Mouse (Mus musculus) olfactory bulb, adult 2 months (tissue): ENCODE measurements at regions not wholly inside any gene's neighbourhood (a gene's known extent, or its start where the extent isn't known, plus 50 kb on each side); places are given as distances from the start of the nearest gene placed in this dataset.

Experiments
- CTCF ChIP-seq: fragments of 200-500 bp; IDR thresholded peaks from 2 replicates; pipeline ENCODE4 v1.5.1; 2012; ENCODE audit warnings: low read depth, mild to moderate bottlenecking, low read length, moderate library complexity; ENCODE audit not compliant: insufficient read depth
- POLR2A ChIP-seq: fragments of 200-500 bp; IDR thresholded peaks from 2 replicates; pipeline ENCODE4 v1.6.1; 2012; ENCODE audit warnings: mild to moderate bottlenecking, low read depth, low read length, moderate library complexity; ENCODE audit not compliant: insufficient read depth

- no peak for TF ChIP-seq CTCF
- TF ChIP-seq POLR2A = no peak
These were observed 168.4 kb upstream of the Ppp6c start for GRCm38 (mm10) chr2:39394643-39395042.
